Mouse (Mus musculus): ENCODE measurements around the gene Fbxo4. TPM values are rescaled to one million over a fixed set of nuclear protein-coding genes. Genes with fewer than 3 reads are reported as not detected.

Gene Fbxo4
- total RNA-seq, 2 experiments from 2014 or later, result 6.5 to 8.6 TPM

DNA sequence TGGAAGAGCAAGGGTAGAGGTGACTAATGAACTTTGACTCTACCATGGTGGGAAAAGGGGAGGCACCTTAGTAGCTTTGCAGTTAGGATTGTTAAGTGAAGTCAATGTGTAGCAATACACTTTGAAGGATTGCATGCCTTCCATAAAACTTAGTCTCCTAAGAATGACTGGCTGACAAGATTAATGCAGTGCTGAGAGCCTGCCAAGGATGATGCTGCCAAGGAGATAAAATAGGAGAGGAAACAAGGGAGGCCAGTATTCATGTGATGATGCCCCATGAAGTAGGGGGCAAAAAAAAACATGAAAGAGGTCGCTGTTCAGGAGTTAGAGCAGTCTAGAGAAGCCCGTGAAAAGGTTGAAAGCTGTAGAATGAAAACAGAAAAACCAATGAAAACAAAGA, 5.5 kb upstream of the Fbxo4 start:
- no peak for DNase-seq (ENCODE audit: low spot score)
- intact Hi-C loops (cut with DNase I), result no loop called here

- intact Hi-C loops (cut with DNase I), result no loop called here
- no peak for DNase-seq (ENCODE audit: low spot score)
Observed at GRCm38 (mm10) chr15:3982732-3983131, 3.4 kb upstream of the Fbxo4 start.

DNA sequence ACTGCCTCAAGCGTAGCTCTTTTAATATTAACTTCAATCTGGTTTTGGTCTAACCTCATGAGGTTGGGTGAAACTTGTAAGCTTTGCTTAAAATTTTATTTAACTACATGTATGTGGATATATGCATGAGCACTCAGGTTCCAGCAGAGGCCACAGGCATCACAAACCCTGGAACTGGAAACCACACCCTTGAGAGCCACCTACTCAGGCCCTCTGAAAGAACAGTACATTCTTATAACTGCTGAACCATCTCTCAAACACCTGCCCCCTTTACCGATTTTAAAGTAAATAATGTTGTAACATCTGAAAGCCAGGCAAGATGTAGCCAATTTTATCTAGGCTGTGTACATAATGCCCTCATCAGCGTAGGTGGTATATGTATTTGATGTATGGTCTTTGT, 498 bp upstream of the Fbxo4 start:
- no peak for DNase-seq (ENCODE audit: low spot score)
- intact Hi-C loops (cut with DNase I), result loop anchor here (2.0 kb wide), 1 partner anchor 15 kb away; the partner anchor contains the start of gene AW549877

GRCm38 (mm10) chr15:3978279-3978678, 1.1 kb downstream of the Fbxo4 start:
- DNase-seq (ENCODE audit: low spot score), result no peak
- intact Hi-C loops (cut with DNase I), result loop anchor here (2.0 kb wide), 1 partner anchor 17 kb away; the partner anchor contains the start of gene AW549877

- intact Hi-C loops (cut with DNase I), result no loop called here
- DNase-seq (ENCODE audit: low spot score), result no peak
Observed at GRCm38 (mm10) chr15:3973300-3973699, 6.1 kb downstream of the Fbxo4 start.

DNA sequence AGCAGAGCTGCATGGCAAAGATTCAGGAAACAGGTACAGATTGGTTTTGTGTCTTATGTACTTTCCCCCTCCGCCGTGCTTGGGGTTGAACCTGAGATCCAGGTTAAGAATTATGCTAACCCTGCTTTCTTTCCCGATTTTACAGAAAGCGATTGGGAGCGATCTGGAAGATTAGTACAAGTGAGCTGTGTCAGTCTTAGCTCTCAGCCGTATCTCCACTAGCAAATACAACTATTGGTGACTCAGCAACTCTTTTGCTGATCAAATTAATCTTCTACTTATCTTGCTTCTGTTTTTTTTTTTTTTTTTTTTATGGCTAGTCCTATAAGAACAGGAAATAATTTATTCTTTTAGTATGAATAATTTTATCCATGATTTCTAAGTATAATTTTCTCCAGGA, 9.2 kb downstream of the Fbxo4 start:
- intact Hi-C loops (cut with DNase I), result no loop called here

GRCm38 (mm10) chr15:3969743-3970142, 9.6 kb downstream of the Fbxo4 start:
- intact Hi-C loops (cut with DNase I), result no loop called here
- no peak for DNase-seq (ENCODE audit: low spot score)

More for the DNA sequence above, 9.2 kb downstream of the Fbxo4 start:
- DNase-seq (ENCODE audit: low spot score), result no peak

- DNase-seq (ENCODE audit: low spot score), result no peak
- intact Hi-C loops (cut with DNase I), result no loop called here
Observed at GRCm38 (mm10) chr15:3962251-3962650, 17.1 kb downstream of the Fbxo4 start.

DNA sequence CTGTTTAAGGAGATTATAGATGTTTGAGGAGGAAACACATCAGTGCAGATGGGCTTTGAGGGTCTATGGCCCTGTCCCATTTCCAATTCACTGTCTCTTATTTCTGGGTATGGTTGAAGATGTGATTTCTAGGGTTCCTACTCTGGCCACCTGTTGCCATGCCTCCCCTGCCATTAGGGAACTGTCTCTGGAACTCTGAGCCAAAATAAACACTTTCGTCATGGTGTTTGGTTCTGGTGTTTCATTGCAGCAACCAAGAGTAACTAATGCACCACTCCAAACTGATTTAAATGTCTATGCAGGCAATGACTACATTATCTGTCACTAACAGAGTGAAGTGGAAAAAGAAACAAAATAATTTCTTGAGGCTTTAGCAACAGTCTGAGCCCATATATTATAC, 19.3 kb downstream of the Fbxo4 start:
- DNase-seq (ENCODE audit: low spot score), result no peak
- intact Hi-C loops (cut with DNase I), result no loop called here

GRCm38 (mm10) chr15:3957982-3958381, 21.4 kb downstream of the Fbxo4 start:
- intact Hi-C loops (cut with DNase I), result loop anchor here (1.0 kb wide), 1 partner anchor 85 kb away; no protein-coding TSS in a partner anchor

DNA sequence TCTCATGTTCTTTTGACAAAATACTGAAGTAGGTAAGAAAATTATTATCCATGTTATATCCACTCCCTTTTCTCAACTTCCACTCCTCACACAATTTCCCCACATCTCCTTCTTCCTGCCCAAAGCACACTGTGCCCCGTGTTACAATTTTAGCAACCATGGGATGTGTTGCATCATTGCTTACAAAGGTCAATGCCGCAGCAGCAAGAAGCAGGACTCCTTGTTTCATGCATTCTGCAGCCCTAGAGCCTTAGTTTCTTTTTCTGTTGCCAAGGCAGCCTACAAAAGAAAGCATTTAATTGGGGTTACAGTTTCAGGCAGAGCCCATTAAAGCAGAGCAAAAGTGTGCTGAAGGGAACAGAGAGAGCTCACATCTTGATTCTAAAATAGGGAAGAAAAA, 24.4 kb downstream of the Fbxo4 start:
- no peak for DNase-seq (ENCODE audit: low spot score)
- intact Hi-C loops (cut with DNase I), result no loop called here

More at GRCm38 (mm10) chr15:3957982-3958381, 21.4 kb downstream of the Fbxo4 start:
- DNase-seq (ENCODE audit: low spot score), result no peak

- no peak for DNase-seq (ENCODE audit: low spot score)
- intact Hi-C loops (cut with DNase I), result loop anchor here (10.0 kb wide), 1 partner anchor 643 kb away; no protein-coding TSS in a partner anchor
Observed at GRCm38 (mm10) chr15:3938132-3938531, 41.2 kb downstream of the Fbxo4 start.

- DNase-seq (ENCODE audit: low spot score), result no peak
- intact Hi-C loops (cut with DNase I), result loop anchor here (10.0 kb wide), 1 partner anchor 641 kb away; no protein-coding TSS in a partner anchor
Observed at GRCm38 (mm10) chr15:3936056-3936455, 43.3 kb downstream of the Fbxo4 start.

DNA sequence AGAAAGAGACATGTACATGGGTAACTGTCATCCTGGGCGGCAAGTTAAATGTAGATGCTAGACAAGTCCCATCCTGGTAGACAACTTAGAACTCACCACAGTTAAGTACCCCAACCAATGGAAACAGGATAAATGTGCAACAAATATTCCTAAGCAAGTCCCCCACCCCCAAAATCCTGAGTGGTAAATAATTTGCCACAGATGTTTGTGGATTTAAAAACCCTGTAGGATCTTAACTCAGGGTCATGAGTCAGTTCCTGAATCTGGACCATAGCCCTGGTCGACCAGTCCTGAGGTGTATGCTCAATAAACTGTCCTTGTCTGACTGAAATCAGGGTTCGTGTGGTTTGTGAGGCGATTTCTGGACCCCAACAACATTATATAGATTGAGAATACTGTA, 45.9 kb downstream of the Fbxo4 start:
- intact Hi-C loops (cut with DNase I), result loop anchor here (10.0 kb wide), 1 partner anchor 639 kb away; no protein-coding TSS in a partner anchor
- DNase-seq (ENCODE audit: low spot score), result no peak

GRCm38 (mm10) chr15:3931931-3932330, 47.4 kb downstream of the Fbxo4 start:
- intact Hi-C loops (cut with DNase I), result loop anchor here (10.0 kb wide), 1 partner anchor 637 kb away; no protein-coding TSS in a partner anchor
- DNase-seq (ENCODE audit: low spot score), result no peak

Other genes starting within 250 kb of the Fbxo4 start
- gene AW549877, start 16.2 kb upstream of the Fbxo4 start, total RNA-seq (2021), result 10 to 100 TPM; 22.9 to 25.3 TPM
- 1,000 to 10,000 TPM; 1,289 to 1,329 TPM for gene Oxct1, start 46.8 kb upstream of the Fbxo4 start, total RNA-seq (2021)

Measured in heart, postnatal 25 days (tissue).